Mouse (Mus musculus): ENCODE measurements around the gene Ppp1r9b. TPM values are rescaled to one million over a fixed set of nuclear protein-coding genes. Genes with fewer than 3 reads are reported as not detected.

The Ppp1r9b gene
- polyA plus RNA-seq (2014; fragmentation: Nextera tagmentation; extraction: Ambion mirVana): 15.3 and 17.0 TPM in 2 replicates

DNA sequence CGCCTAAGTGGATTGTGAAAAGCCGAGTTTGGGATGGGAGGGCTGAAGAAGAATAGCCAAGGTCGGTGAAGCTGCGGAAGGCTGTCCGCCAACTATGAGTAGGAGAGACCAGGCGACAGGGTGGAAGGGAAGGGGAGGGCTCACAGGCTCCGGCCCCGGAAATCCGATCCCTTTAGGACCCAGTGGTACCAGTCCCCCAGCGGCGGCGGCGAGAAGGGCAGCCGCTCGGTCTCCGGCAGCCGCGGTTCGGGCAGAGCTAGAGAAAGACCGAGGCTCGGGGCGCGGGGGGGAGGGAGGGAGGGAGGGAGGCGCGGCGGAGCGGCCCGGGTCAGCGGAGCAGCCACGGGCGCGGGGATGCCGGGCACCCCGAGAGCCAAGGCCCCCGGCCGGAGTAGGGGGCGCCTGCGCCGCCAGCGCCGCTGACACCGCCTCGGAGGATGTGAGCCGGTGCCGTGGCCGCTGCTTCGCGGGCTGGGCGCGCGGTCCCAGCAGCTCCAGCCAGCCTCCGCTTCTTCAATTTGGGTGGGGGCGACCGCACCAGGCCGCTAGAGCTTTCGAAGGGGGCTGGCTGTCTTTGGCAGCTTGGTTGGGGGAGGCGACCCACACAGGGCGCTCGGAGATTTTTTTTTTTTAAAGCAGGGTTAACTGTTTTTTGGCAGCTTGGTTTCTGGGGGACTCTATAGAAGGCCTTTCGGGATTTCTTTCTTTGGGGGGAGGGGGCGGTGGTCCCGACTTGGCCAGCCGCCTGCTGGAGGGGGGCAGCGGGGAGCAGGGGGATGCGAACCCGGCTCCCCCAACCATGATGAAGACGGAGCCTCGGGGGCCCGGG, at the start of gene Ppp1r9b:
Gene Ppp1r9b, plus strand, starts transcription at position 287 of the 829 bp plus-strand sequence.
- Histone ChIP-seq H3K4me2 (ENCODE audit: low read depth) (peak within 1 kb of the TSS; percentile 100), H3K27ac (ENCODE audit: low read depth, low read length) (peak within 1 kb of the TSS; percentile 89), H3K9ac (ENCODE audit: low read length) (peak within 1 kb of the TSS; percentile 96), H3K27me3 (ENCODE audit: control insufficient read depth, insufficient read depth, low read length) (no peaks in the 10 kb centered on the region), H3K9me3 (ENCODE audit: control insufficient read depth, low read length) (no peaks in the 10 kb centered on the region), H3K4me1 (ENCODE audit: control insufficient read depth, insufficient read depth, low read length) (peaks cover 47% of the 10 kb centered on the region), H3K36me3 (ENCODE audit: control insufficient read depth, insufficient read depth, low read length) (no peaks in the 10 kb centered on the region), H3K4me3 (ENCODE audit: low read depth, low read length) (peak within 1 kb of the TSS; percentile 98)
- under 1% methylated on average over 44 of the region's 69 CpGs for WGBS
- ATAC-seq (ENCODE audit: insufficient read depth, low FRiP score, low TSS enrichment): peak; percentile 81
- DNase-seq (ENCODE audit: low spot score): peak; percentile 93

DNA sequence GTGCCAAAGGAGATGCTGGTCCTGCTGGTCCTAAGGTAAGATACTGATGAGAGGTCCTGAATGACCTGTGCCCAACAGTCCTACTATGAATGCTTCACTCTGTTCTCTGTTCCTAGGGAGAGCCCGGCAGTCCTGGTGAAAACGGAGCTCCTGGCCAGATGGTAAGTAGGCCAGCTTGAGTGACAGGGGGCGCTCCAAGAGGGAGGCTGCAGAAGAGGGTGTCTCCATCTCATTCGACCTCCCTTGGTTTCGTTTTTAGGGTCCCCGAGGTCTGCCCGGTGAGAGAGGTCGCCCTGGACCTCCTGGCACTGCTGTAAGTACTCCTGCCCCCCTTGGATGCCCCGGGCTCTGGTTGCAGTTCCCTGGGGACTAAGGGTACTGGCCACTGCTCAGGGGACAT, 49.7 kb upstream of the Ppp1r9b start:
- WGBS: 34% methylated on average over 9 of the region's 9 CpGs
- DNase-seq (ENCODE audit: low spot score): no peak
- Histone ChIP-seq H3K27ac (ENCODE audit: low read depth, low read length) (no peak overlapping the region), H3K27me3 (ENCODE audit: control insufficient read depth, insufficient read depth, low read length) (peaks cover 17% of the 10 kb centered on the region), H3K4me3 (ENCODE audit: low read depth, low read length) (no peak overlapping the region), H3K36me3 (ENCODE audit: control insufficient read depth, insufficient read depth, low read length) (no peaks in the 10 kb centered on the region), H3K4me2 (ENCODE audit: low read depth) (no peak overlapping the region), H3K9ac (ENCODE audit: low read length) (no peak overlapping the region), H3K9me3 (ENCODE audit: control insufficient read depth, low read length) (no peaks in the 10 kb centered on the region), H3K4me1 (ENCODE audit: control insufficient read depth, insufficient read depth, low read length) (no peaks in the 10 kb centered on the region)
- no peak for ATAC-seq (ENCODE audit: insufficient read depth, low FRiP score, low TSS enrichment)

DNA sequence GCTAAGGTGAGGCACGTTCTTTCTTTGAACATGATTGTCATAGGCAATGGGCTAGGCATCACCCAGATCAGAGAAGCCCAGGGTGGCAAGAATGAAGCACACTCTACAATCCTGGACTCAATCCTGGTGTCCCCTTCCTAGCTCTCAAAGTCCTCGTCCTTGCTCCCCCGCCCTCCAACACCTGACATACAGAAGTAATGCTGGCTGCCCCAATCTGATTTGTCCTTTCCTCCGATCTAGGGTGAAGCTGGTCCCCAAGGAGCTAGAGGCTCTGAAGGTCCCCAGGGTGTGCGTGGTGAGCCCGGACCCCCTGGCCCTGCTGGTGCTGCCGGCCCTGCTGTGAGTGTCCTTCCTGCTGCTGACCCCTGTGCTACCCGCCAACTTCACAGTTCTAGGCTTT, 49.1 kb upstream of the Ppp1r9b start:
- H3K4me2 ChIP-seq (ENCODE audit: low read depth): no peak overlapping the region
- no peak overlapping the region for H3K4me3 ChIP-seq (ENCODE audit: low read depth, low read length)
- no peaks in the 10 kb centered on the region for H3K4me1 ChIP-seq (ENCODE audit: control insufficient read depth, insufficient read depth, low read length)
- ATAC-seq (ENCODE audit: insufficient read depth, low FRiP score, low TSS enrichment) (no peak), DNase-seq (ENCODE audit: low spot score) (no peak)
- no peak overlapping the region for H3K27ac ChIP-seq (ENCODE audit: low read depth, low read length)
- no peak overlapping the region for H3K9ac ChIP-seq (ENCODE audit: low read length)
- no peaks in the 10 kb centered on the region for H3K9me3 ChIP-seq (ENCODE audit: control insufficient read depth, low read length)
- H3K27me3 ChIP-seq (ENCODE audit: control insufficient read depth, insufficient read depth, low read length): peaks cover 14% of the 10 kb centered on the region
- H3K36me3 ChIP-seq (ENCODE audit: control insufficient read depth, insufficient read depth, low read length): no peaks in the 10 kb centered on the region; the same call in 1 of the 2 replicates
- WGBS: 80% methylated on average over 8 of the region's 8 CpGs

DNA sequence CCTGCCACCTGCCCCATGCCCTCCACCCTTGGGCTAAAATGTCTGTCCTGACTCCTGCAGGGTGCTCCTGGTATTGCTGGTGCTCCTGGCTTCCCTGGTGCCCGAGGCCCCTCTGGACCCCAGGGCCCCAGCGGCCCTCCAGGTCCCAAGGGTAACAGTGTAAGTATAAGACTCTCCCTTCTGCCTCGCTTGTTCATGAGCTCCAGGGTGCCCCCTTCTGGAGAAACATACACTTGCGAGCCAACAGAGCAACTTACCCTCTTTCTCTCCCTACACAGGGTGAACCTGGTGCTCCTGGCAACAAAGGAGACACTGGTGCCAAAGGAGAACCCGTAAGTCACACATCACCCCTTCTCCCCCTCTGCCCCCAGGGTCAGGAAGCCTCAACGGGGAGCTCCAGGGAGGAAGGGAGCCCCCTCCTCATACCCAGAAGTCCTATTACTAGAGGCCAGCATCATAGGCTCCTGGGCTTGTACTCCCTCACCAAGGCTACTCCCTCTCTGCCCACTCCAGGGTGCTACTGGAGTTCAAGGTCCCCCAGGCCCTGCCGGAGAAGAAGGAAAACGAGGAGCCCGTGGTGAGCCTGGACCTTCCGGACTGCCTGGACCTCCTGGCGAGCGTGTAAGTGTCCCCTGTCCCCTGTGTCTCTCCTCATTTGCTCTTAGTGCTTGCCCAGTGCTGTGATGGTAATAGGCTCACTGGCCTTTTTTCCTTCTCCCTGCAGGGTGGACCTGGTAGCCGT, 48.4 kb upstream of the Ppp1r9b start:
- DNase-seq (ENCODE audit: low spot score) (peak; percentile 34), ATAC-seq (ENCODE audit: insufficient read depth, low FRiP score, low TSS enrichment) (no peak)
- no peaks in the 10 kb centered on the region; the same call in 1 of the 2 replicates for H3K36me3 ChIP-seq (ENCODE audit: control insufficient read depth, insufficient read depth, low read length)
- no peak overlapping the region for H3K27ac ChIP-seq (ENCODE audit: low read depth, low read length)
- no peaks in the 10 kb centered on the region for H3K4me1 ChIP-seq (ENCODE audit: control insufficient read depth, insufficient read depth, low read length)
- no peak overlapping the region for H3K9ac ChIP-seq (ENCODE audit: low read length)
- no peaks in the 10 kb centered on the region for H3K9me3 ChIP-seq (ENCODE audit: control insufficient read depth, low read length)
- no peak overlapping the region for H3K4me2 ChIP-seq (ENCODE audit: low read depth)
- peaks cover 14% of the 10 kb centered on the region for H3K27me3 ChIP-seq (ENCODE audit: control insufficient read depth, insufficient read depth, low read length)
- 51% methylated on average over 13 of the region's 13 CpGs for WGBS
- H3K4me3 ChIP-seq (ENCODE audit: low read depth, low read length): no peak overlapping the region

DNA sequence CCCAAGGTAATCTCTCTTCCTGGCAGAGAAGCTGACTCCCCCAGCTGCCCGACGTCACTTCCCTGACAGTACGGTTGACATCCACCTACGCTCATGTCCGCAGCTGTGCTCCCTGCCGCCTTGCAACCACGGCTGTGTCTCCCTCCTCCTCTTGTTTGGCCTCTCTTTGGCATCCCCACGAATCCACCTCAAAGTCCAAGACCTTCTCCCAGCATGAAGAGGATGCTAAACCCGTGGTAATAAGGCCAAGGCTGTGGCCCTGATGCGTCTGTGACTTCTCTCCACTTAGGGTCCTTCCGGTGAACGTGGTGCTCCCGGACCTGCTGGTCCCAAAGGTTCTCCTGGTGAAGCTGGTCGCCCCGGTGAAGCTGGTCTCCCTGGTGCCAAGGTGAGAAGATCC, 47.8 kb upstream of the Ppp1r9b start:
- H3K27me3 ChIP-seq (ENCODE audit: control insufficient read depth, insufficient read depth, low read length): peaks cover 11% of the 10 kb centered on the region
- no peak overlapping the region for H3K27ac ChIP-seq (ENCODE audit: low read depth, low read length)

DNA sequence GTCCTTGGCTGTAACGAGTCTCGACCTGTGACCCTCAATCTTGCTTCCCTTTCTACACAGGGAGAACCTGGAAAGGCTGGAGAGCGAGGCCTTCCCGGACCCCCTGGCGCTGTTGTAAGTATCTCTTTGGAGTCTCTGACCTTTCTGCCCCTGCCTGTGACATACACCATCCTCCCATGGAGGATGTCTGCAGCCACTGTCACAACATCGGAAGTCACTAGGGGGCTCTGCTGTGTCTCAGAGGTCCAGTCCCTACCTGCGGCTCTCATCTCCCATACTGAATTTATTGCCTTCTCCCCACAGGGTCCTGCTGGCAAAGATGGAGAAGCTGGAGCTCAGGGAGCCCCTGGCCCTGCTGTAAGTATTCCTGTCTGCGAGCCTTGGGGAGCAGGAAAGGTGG, 46.5 kb upstream of the Ppp1r9b start:
- Histone ChIP-seq H3K9ac (ENCODE audit: low read length) (no peak overlapping the region), H3K36me3 (ENCODE audit: control insufficient read depth, insufficient read depth, low read length) (no peaks in the 10 kb centered on the region; the same call in 1 of the 2 replicates), H3K9me3 (ENCODE audit: control insufficient read depth, low read length) (no peaks in the 10 kb centered on the region), H3K4me2 (ENCODE audit: low read depth) (no peak overlapping the region), H3K4me1 (ENCODE audit: control insufficient read depth, insufficient read depth, low read length) (no peaks in the 10 kb centered on the region), H3K27ac (ENCODE audit: low read depth, low read length) (no peak overlapping the region), H3K4me3 (ENCODE audit: low read depth, low read length) (no peak overlapping the region), H3K27me3 (ENCODE audit: control insufficient read depth, insufficient read depth, low read length) (no peaks in the 10 kb centered on the region)
- no peak for DNase-seq (ENCODE audit: low spot score)
- ATAC-seq (ENCODE audit: insufficient read depth, low FRiP score, low TSS enrichment): no peak
- WGBS: 18% methylated on average over 8 of the region's 8 CpGs

More for the DNA sequence above, 47.8 kb upstream of the Ppp1r9b start:
- Histone ChIP-seq H3K9ac (ENCODE audit: low read length) (no peak overlapping the region), H3K36me3 (ENCODE audit: control insufficient read depth, insufficient read depth, low read length) (no peaks in the 10 kb centered on the region; the same call in 1 of the 2 replicates), H3K4me1 (ENCODE audit: control insufficient read depth, insufficient read depth, low read length) (no peaks in the 10 kb centered on the region), H3K4me3 (ENCODE audit: low read depth, low read length) (no peak overlapping the region), H3K9me3 (ENCODE audit: control insufficient read depth, low read length) (no peaks in the 10 kb centered on the region), H3K4me2 (ENCODE audit: low read depth) (no peak overlapping the region)
- 81% methylated on average over 15 of the region's 15 CpGs for WGBS
- ATAC-seq (ENCODE audit: insufficient read depth, low FRiP score, low TSS enrichment) (no peak), DNase-seq (ENCODE audit: low spot score) (no peak)

DNA sequence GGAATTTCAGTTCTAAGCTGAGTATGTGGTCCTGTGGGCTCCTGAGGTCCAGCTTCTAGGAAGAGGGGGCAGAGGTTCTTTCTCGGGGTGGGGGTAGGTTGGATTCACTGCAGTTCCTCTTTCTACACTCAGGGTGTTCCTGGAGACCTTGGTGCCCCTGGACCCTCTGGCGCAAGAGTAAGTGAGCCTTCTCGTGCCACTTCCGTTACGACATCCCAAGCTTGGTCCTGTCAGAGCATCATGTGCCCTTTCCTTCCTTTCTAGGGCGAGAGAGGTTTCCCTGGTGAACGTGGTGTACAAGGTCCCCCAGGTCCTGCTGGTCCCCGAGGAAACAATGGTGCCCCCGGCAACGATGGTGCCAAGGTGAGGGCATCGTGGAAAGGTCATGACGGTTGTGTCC, 45.6 kb upstream of the Ppp1r9b start:
- Histone ChIP-seq H3K4me1 (ENCODE audit: control insufficient read depth, insufficient read depth, low read length) (no peaks in the 10 kb centered on the region), H3K27ac (ENCODE audit: low read depth, low read length) (no peak overlapping the region), H3K36me3 (ENCODE audit: control insufficient read depth, insufficient read depth, low read length) (no peaks in the 10 kb centered on the region; the same call in none of the 2 replicates), H3K4me2 (ENCODE audit: low read depth) (no peak overlapping the region), H3K9me3 (ENCODE audit: control insufficient read depth, low read length) (no peaks in the 10 kb centered on the region), H3K27me3 (ENCODE audit: control insufficient read depth, insufficient read depth, low read length) (no peaks in the 10 kb centered on the region), H3K9ac (ENCODE audit: low read length) (no peak overlapping the region), H3K4me3 (ENCODE audit: low read depth, low read length) (no peak overlapping the region)
- no peak for ATAC-seq (ENCODE audit: insufficient read depth, low FRiP score, low TSS enrichment)
- 92% methylated on average over 12 of the region's 12 CpGs for WGBS
- no peak for DNase-seq (ENCODE audit: low spot score)

DNA sequence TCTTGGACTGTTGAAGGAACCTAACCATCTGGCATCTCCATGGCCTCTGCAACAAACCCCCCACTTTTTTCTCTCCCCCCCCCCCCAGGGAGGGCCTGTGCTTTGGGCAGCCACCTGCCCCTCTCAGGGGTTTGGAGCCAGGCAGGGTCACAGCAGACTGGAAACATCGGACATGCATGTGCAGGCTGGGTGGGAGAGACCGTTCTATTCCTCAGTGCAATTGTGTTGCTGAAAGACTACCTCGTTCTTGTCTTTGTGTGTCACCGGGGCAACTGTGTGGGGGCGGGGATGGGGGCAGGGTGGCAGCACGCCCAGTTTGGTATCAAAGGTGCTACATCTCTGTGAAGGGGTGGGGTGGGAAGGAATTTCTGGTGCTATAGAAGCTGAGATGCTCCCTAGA, 38.7 kb upstream of the Ppp1r9b start:
- H3K27ac ChIP-seq (ENCODE audit: low read depth, low read length): no peak overlapping the region
- DNase-seq (ENCODE audit: low spot score) (no peak), ATAC-seq (ENCODE audit: insufficient read depth, low FRiP score, low TSS enrichment) (no peak)
- H3K27me3 ChIP-seq (ENCODE audit: control insufficient read depth, insufficient read depth, low read length): no peaks in the 10 kb centered on the region
- H3K9ac ChIP-seq (ENCODE audit: low read length): 0 out of 2 replicates have a peak overlapping the region, but pooled peaks have one; percentile 1
- peaks cover 3% of the 10 kb centered on the region for H3K4me1 ChIP-seq (ENCODE audit: control insufficient read depth, insufficient read depth, low read length)
- H3K36me3 ChIP-seq (ENCODE audit: control insufficient read depth, insufficient read depth, low read length): no peaks in the 10 kb centered on the region; the same call in 1 of the 2 replicates
- no peak overlapping the region for H3K4me3 ChIP-seq (ENCODE audit: low read depth, low read length)
- H3K9me3 ChIP-seq (ENCODE audit: control insufficient read depth, low read length): no peaks in the 10 kb centered on the region
- 11% methylated on average over 6 of the region's 6 CpGs for WGBS
- no peak overlapping the region for H3K4me2 ChIP-seq (ENCODE audit: low read depth)
